Mouse (Mus musculus) thymus, postnatal 10 days (tissue): ENCODE results near the gene Slc7a14.

Experiments
- DNase-seq, 2 experiments: peaks; one replicate each; pipeline ENCODE4 v3.0.0; 2021; ENCODE audit warnings: low spot score in 2 of 2

Slc7a14 gene

DNA sequence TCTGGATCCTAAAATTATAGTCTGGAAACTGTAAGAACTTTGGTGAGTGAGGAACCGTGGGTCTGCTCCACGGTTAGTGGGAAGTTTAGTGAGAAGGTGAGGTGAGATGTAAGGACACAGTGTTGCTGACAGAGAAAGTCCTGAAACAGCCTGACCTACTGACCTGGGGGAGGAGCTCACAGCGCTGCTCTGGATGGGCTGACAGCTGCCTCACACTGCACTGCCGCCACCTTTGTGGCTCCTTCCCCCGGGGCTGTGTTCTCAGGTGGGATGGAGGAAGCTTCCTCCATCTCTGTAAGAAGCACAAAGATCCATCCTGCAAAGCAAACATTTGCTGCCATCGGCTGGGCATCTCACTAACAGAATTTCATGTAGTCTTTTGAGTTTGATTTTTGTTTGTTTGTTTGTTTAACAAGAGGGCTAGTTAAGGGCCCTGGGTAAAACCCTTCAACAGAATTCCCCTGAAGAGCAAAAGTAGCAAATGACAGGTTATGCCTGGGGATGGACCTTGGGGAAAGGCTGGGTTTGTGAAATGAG, 101.7 kb downstream of the Slc7a14 start:
- DNase-seq, result no peak

GRCm38 (mm10) chr3:31208046-31208445, 102.1 kb downstream of the Slc7a14 start:
- no peak for DNase-seq

GRCm38 (mm10) chr3:31205167-31205566, 105.0 kb downstream of the Slc7a14 start:
- no peak for DNase-seq

- no peak for DNase-seq
Observed at GRCm38 (mm10) chr3:31203947-31204346, 106.2 kb downstream of the Slc7a14 start.

- DNase-seq, result no peak
Observed at GRCm38 (mm10) chr3:31199162-31199877, 110.9 kb downstream of the Slc7a14 start.

DNA sequence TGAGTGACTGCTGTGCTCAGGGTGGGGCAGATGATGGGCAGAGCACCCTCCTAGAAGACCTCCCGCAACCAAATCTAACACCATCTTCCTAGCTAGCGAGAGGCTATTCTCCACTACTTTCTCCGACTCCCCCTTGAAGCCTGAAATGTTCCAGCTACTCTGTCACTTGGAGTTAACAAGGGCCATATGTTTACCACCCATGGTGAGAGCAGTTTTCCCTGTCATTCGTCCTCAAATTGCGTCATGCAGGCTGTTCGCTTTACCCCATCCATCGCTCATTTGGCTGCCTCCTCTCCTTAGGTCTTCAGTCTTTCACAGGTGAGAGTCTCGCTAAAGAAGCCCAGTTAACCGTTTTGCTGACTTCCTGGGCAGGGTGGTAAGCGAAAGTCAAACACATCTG, 118.8 kb downstream of the Slc7a14 start:
- DNase-seq, result no peak

DNA sequence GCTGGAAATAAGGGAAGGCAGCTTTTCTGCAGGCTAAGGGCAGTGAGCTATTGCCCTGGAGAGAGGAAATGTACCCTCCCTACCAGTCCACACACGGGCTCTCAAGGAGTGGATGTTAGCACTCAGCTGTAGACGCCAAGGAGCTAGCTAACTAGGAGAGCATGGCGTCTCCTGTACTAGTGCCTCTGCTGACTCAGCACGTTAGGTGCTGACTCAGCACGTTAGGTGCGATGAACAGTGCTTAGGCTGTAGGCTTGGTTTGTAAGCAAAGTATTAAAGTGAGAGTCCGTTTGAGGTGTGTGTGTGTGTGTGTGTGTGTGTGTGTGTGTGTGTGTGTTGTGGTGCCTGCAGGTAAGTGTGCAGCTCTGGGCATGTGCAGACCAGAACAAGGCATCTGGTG, 119.8 kb downstream of the Slc7a14 start:
- no peak for DNase-seq

DNA sequence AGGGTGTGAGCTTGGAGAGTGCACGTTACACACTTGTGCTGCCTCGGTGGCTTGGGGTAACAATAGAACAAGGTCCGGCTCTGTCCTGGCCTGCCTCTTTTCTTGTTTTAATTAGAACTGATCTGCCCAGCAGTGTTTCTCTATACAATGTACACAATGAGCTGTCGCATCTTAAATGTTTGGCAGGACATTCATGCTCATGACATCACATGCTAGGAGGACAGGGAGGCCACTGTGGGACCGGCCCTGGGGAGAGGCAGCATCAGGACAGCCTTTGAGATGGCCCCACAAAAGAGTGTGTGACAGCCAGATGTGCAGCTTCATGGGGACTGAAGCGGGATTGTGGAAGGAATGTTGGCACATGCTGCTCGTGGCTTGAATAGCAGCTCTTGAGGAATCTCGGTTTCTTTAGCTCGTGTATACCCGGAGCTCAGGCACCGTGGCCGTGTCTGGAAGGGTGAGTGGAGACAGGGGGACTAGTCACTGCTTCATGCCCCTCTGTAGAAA, 143.8 kb downstream of the Slc7a14 start:
- no peak for DNase-seq

GRCm38 (mm10) chr3:31165803-31166202, 144.4 kb downstream of the Slc7a14 start:
- DNase-seq, result no peak

DNA sequence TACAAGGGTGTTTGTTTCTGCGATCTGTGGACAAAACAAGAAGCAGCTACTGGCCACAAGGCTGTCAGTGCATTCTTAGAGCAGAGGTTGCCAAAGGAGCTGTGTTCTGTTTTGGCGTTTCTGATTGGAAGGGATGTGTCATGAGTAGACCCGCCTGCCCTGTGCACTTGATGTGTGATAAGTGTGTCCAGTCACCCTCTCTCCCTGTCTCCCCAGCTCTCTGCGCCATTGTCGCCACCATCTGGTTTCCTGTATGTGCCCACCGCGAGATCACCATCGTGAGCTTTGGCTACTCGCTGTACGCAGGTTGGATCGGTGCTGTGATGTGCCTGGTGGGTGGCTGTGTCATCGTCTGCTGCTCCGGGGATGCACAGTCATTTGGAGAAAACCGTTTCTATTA, 147.3 kb downstream of the Slc7a14 start:
- no peak for DNase-seq

DNA sequence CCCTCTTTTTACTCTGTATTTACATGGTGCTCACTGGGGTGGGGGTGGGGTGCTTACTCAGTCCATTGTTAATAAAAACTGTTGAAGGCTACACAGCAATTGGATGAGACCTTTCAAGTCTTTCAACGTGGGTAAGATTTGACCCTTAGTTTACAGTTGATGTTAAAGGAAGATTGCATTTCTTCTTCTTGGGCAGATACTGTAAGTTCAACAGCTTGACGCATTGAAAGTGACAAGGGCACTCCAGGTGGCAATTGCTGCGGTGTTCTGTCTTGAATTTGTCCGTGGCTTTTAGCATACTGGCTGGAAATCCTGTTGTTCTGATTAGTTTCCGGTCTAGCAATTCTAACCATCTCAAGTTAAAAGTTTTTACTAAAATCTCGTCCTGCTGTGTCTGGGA, 148.8 kb downstream of the Slc7a14 start:
- DNase-seq, result no peak

GRCm38 (mm10) chr3:31160046-31160445, 150.1 kb downstream of the Slc7a14 start:
- DNase-seq, result no peak

GRCm38 (mm10) chr3:31157776-31158175, 152.4 kb downstream of the Slc7a14 start:
- DNase-seq, result no peak

GRCm38 (mm10) chr3:31156126-31156525, 154.1 kb downstream of the Slc7a14 start:
- DNase-seq, result no peak
